Mouse (Mus musculus) retina, embryonic 14.5 days (tissue): ENCODE data around the gene Ccdc9b.

Experiments
- DNase-seq: peaks from one replicate; pipeline ENCODE4 v3.0.0-alpha.2; 2015; ENCODE audit warnings: low spot score

The Ccdc9b gene

GRCm38 (mm10) chr2:118709655-118710221, 52.7 kb downstream of the Ccdc9b start:
- no peak for DNase-seq

DNA sequence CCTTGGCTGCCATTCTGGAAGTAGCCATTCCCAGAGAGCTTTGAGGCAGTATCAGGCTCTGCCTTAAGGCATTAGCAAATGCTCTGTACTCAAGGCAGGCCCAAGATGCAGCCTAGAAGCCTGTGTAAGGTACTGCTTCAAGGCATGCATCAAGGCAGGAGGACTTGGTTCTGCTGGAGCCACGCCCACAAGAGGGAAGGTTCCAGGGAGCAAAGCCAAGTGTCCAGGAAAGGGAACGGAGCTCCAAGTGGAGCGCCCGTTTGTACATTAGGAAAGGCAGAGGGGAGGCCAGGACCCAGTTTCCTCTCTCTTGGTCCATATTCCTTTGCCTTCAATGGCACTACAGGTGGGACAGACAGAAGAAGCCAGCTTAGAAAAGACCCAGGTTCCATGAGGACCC, 54.0 kb downstream of the Ccdc9b start:
- no peak for DNase-seq

- DNase-seq, result no peak
Measured at GRCm38 (mm10) chr2:118706436-118706835, 56.0 kb downstream of the Ccdc9b start.
